Mouse (Mus musculus): Measurements from ENCODE around the gene Prss50. TPM values are rescaled to one million over a fixed set of nuclear protein-coding genes. Genes with fewer than 3 reads are reported as not detected.
"Not testable (repeated sequence)": the region's sequence is repeated elsewhere in the genome, so short reads cannot be mapped to it uniquely, and the experiment has no call there.

Prss50 gene
- 0.26 TPM in 1 of 2 replicates, not detected in the other for polyA plus RNA-seq (2016; fragmentation: Nextera tagmentation; extraction: Ambion mirVana)

DNA sequence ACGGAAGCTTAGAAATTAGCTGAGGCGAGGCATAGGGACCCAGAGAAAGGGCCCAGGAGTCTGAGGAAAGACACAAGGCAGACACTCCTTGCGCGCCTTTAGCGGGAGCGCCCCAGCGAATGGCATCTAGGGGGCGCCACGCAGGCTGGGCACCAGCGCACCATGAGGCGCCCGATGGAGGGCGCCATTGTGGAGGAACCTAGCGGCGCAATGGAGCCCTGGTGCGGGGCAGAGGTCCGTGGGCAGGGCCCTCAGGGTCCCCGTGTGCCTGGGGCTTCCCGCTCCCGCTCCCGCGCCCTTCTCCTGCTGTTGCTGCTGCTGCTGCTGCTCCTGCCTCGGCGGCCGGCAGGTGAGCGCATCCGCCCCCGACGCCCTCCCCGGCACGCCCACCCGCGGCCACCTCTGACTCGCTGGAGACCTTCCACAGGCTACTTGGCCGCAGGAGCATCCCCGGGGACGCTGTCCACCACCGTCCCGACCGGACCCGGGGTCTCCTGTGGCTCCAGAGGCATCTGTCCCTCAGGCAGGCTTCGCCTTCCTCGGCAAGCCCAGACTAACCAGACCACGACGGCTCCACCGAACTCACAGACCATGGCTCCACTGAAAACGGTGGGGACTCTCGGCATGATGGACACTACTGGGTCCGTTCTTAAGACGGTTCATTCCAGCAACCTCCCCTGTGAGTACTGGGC, at the start of gene Prss50:
Prss50 (plus strand) TSS at position 187 of the 692 bp plus-strand sequence.
- Histone ChIP-seq H3K4me1 (peaks cover 9% of the 10 kb centered on the region; the same call in 1 of the 2 replicates), H3K9me3 (replicated peaks) (no peaks in the 10 kb centered on the region), H3K4me2 (replicated peaks) (peak within 1 kb of the TSS; percentile 50), H3K9ac (no peak within 1 kb of the TSS), H3K27ac (no peak within 1 kb of the TSS), H3K36me3 (no peaks in the 10 kb centered on the region), H3K4me3 (peak within 1 kb of the TSS; percentile 23), H3K27me3 (peaks cover 31% of the 10 kb centered on the region)
- no peak for ATAC-seq (ENCODE audit: low FRiP score)
- WGBS: 13% methylated on average over 23 of the region's 50 CpGs

DNA sequence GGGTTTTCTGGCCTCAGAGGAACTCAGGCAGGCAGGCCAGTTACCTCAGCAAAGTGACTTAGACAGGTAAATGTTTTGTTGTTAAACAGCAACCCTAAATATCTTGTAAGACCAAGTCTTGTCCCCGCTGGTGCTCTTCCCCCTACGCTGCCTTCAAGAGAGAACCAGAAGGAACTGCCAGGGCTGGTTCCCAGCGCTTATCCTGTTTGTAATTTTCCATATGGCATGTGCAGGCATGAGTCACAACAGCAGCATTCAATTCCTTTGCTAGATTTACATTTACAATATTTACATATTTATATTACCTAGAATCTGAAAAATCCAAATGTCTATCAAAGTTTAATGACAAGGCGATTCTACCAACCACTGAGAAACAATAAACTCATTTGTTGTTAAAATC, 47.7 kb upstream of the Prss50 start:
- WGBS: 91% methylated on average over 4 of the region's 4 CpGs
- H3K4me1 ChIP-seq: no peaks in the 10 kb centered on the region
- no peak overlapping the region for H3K9ac ChIP-seq

DNA sequence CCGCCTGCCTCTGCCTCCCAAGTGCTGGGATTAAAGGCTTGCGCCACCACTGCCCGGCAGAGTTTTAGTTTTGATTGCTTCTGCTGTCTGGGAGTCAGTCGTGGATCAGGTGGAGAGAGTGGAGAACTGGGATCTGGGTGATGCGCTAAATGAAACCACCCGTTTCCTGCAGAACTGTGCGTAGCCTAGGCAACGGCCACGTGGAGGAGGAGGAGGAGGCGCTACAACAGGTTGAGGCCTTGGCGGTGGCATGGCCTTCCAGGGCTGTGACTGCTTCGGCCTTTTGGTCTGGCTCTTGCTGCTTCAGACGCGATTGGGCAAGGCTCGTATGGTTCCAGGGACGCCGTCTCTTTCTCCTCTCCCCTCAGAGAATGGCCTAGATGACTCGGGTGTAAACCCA, 44.0 kb upstream of the Prss50 start, which contains the start of gene Prss44:
Prss44 (plus strand) TSS at position 206 of the 400 bp plus-strand sequence.
- no peaks in the 10 kb centered on the region for H3K4me1 ChIP-seq
- no peaks in the 10 kb centered on the region for H3K9me3 ChIP-seq (replicated peaks)
- no peak within 1 kb of the TSS for H3K4me3 ChIP-seq
- H3K27ac ChIP-seq: no peak within 1 kb of the TSS
- H3K4me2 ChIP-seq (replicated peaks): no peak within 1 kb of the TSS
- H3K27me3 ChIP-seq: no peaks in the 10 kb centered on the region
- H3K9ac ChIP-seq: no peak within 1 kb of the TSS
- no peak for ATAC-seq (ENCODE audit: low FRiP score)
- no peaks in the 10 kb centered on the region for H3K36me3 ChIP-seq
- 55% methylated on average over 18 of the region's 18 CpGs for WGBS

More for the DNA sequence above, 47.7 kb upstream of the Prss50 start:
- Histone ChIP-seq H3K27me3 (no peaks in the 10 kb centered on the region), H3K4me2 (replicated peaks) (no peak overlapping the region), H3K4me3 (no peak overlapping the region), H3K36me3 (no peaks in the 10 kb centered on the region), H3K9me3 (replicated peaks) (no peaks in the 10 kb centered on the region), H3K27ac (no peak overlapping the region)
- ATAC-seq (ENCODE audit: low FRiP score): no peak

DNA sequence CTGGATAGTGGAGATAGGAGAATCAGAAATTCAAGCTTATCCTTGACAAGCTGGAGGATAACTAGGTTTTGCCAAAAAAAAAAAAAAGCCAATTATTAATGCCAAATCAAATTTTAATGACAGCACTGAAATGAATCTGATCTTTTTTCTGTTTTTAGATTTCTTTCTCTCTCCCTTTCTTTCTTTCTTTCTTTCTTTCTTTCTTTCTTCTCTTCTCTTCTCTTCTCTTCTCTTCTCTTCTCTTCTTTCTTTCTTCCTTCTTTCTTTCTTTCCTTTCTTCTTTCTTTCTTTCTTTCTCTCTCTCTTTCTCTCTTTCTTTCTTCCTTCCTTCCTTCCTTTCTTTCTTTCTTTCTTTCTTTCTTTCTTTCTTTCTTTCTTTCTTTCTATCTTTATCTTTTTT, 37.2 kb upstream of the Prss50 start:
- not testable (repeated sequence) for H3K4me1 ChIP-seq; H3K4me3 ChIP-seq; H3K9me3 ChIP-seq (replicated peaks); H3K27ac ChIP-seq; H3K36me3 ChIP-seq; ATAC-seq (ENCODE audit: low FRiP score); H3K27me3 ChIP-seq; H3K4me2 ChIP-seq (replicated peaks); H3K9ac ChIP-seq

DNA sequence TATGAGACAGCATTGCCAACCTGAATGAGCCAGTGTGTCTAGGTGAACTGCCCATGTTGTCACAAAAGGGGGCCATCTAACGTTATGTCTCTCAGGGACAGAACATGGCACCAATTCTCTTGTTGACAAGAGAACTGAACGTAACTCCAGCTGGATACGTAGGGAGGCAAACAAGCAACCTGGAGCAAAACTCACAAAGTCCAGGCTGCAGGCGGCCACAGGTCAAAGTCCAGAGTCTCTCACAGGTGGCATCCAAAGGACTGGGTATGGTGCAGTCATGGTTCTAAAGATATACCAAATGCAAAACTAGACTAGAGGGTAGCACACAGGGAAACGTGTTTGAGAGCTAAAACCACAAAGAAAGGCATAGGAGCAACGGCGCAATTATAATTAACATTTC, 36.3 kb upstream of the Prss50 start:
- no peaks in the 10 kb centered on the region for H3K36me3 ChIP-seq
- no peak overlapping the region for H3K27ac ChIP-seq
- 85% methylated on average over 7 of the region's 7 CpGs for WGBS
- H3K9ac ChIP-seq: no peak overlapping the region
- ATAC-seq (ENCODE audit: low FRiP score): no peak
- no peaks in the 10 kb centered on the region for H3K27me3 ChIP-seq
- no peak overlapping the region for H3K4me2 ChIP-seq (replicated peaks)
- H3K4me3 ChIP-seq: no peak overlapping the region
- H3K9me3 ChIP-seq (replicated peaks): no peaks in the 10 kb centered on the region
- H3K4me1 ChIP-seq: no peaks in the 10 kb centered on the region

DNA sequence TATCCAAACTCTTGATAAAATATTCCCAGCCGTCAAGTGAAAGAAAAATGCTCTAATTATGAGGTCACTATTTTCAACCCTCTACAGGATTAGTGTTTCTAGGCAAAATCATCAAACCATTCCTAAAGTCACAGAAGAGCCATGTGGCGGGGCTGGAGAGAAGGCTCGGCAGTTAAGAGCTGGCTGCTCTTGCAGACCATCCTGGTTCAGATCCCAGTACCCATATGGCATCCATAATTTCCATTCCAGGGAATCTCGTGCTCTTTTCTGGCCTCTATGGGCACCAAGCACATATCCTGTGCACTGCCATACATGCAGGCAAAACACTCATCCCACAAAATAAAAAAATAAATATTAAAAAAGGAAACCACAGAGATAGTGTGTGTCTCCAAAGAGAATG, 32.3 kb upstream of the Prss50 start:
- Histone ChIP-seq H3K4me1 (no peaks in the 10 kb centered on the region), H3K27me3 (no peaks in the 10 kb centered on the region), H3K9ac (no peak overlapping the region), H3K4me2 (replicated peaks) (no peak overlapping the region), H3K27ac (no peak overlapping the region), H3K36me3 (no peaks in the 10 kb centered on the region), H3K9me3 (replicated peaks) (no peaks in the 10 kb centered on the region), H3K4me3 (no peak overlapping the region)
- ATAC-seq (ENCODE audit: low FRiP score): no peak
- WGBS: 83% methylated on average over 4 of the region's 4 CpGs

DNA sequence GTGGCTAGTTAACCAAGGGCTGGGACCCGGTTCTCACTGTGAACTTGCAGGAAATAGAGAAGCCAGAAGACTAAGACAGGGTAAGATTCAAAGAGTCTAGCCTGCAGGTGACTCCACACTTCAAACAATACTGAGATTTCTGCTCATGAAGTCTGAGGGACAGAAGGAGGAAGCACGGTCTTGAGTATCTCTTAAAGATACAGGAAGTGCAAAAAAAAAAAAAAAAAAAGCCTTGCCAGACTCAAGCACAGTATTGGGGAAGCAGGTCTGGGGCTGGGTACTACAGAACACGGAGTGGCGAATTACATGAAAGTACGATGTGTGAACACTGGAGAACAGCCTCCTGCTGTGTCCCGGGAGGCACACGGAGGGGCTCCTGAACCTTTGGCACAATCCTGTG, 31.9 kb upstream of the Prss50 start:
- Histone ChIP-seq H3K9ac (no peak overlapping the region), H3K4me2 (replicated peaks) (no peak overlapping the region), H3K4me1 (no peaks in the 10 kb centered on the region), H3K4me3 (no peak overlapping the region), H3K36me3 (no peaks in the 10 kb centered on the region), H3K27me3 (no peaks in the 10 kb centered on the region), H3K9me3 (replicated peaks) (no peaks in the 10 kb centered on the region), H3K27ac (no peak overlapping the region)
- ATAC-seq (ENCODE audit: low FRiP score): no peak
- WGBS: 73% methylated on average over 7 of the region's 7 CpGs

DNA sequence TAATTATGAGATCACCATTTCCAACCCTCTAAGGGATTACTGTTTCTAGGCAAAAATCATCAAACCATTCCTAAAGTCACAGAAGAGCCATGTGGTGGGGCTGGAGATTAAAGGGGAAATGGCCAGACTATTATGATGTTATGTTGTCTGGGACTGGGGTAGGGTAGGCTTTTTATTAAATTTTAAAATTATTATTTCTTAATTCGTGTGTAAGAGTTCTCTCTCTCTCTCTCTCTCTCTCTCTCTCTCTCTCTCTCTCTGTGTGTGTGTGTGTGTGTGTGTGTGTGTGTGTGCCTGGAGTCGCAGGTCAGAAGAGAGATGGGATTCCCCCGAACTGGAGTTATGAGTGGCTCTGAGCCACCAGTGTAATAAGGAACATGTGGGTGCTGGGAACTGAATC, 31.4 kb upstream of the Prss50 start, which contains the start of gene Prss43:
Prss43 (plus strand) TSS at position 301 of the 400 bp plus-strand sequence.
- no peak within 1 kb of the TSS for H3K9ac ChIP-seq
- no peak within 1 kb of the TSS for H3K27ac ChIP-seq
- H3K27me3 ChIP-seq: no peaks in the 10 kb centered on the region
- H3K36me3 ChIP-seq: no peaks in the 10 kb centered on the region
- 88% methylated on average over 3 of the region's 3 CpGs for WGBS
- ATAC-seq (ENCODE audit: low FRiP score): no peak
- H3K9me3 ChIP-seq (replicated peaks): no peaks in the 10 kb centered on the region
- H3K4me3 ChIP-seq: no peak within 1 kb of the TSS
- no peak within 1 kb of the TSS for H3K4me2 ChIP-seq (replicated peaks)
- H3K4me1 ChIP-seq: no peaks in the 10 kb centered on the region

DNA sequence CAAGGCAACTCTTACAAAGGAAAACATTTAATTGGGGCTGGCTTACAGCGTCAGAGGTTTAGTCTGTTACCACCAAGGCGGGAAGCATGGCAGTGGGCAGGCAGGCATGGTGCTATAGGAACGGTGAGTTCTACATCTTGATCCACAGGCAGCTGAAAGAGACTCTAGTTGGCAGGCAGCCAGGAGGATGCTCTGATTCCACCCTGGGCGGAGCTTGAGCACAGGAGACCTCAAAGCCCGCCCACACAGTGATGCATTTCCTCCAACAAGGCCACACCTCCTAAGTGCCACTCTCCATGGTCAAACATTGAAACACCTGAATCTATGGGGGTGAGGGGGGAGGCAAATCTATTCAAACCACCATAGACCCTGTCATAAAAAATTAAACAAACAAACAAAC, 24.7 kb upstream of the Prss50 start:
- no peak overlapping the region for H3K4me3 ChIP-seq
- H3K4me2 ChIP-seq (replicated peaks): no peak overlapping the region
- 0 out of 2 replicates have a peak, but pooled peaks cover 5% of the 10 kb centered on the region for H3K4me1 ChIP-seq
- no peak overlapping the region for H3K9ac ChIP-seq
- 79% methylated on average over 5 of the region's 5 CpGs for WGBS
- H3K9me3 ChIP-seq (replicated peaks): no peaks in the 10 kb centered on the region
- H3K27me3 ChIP-seq: no peaks in the 10 kb centered on the region
- H3K36me3 ChIP-seq: no peaks in the 10 kb centered on the region
- H3K27ac ChIP-seq: no peak overlapping the region
- no peak for ATAC-seq (ENCODE audit: low FRiP score)

DNA sequence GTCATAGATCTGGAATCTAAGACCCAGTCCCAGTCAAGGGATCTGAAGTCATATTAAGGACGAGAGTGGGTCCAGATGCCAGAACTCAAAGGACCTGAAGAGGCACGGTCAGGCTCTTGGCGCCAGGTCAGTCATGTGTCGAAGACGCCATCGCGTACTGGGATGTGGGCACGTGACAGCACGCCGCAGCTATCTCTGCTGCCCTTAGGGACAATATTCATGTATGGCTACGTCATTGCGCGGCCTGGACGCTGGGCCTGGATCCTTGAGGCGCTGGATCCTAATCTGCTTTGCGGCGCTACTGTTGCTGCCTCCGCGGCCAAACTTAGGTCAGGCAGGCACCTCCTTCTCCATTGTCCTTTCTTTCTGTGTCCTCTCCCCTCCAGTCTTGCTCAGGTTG, 23.4 kb upstream of the Prss50 start, which contains the start of gene Prss45:
Prss45 (plus strand) TSS at position 178 of the 400 bp plus-strand sequence.
- ATAC-seq (ENCODE audit: low FRiP score): no peak
- Histone ChIP-seq H3K9me3 (replicated peaks) (no peaks in the 10 kb centered on the region), H3K27me3 (no peaks in the 10 kb centered on the region), H3K9ac (no peak within 1 kb of the TSS), H3K36me3 (no peaks in the 10 kb centered on the region), H3K4me2 (replicated peaks) (peak within 1 kb of the TSS; percentile 24; the same call in 1 of the 2 replicates), H3K4me3 (no peak within 1 kb of the TSS), H3K27ac (no peak within 1 kb of the TSS), H3K4me1 (0 out of 2 replicates have a peak, but pooled peaks cover 5% of the 10 kb centered on the region)
- 78% methylated on average over 19 of the region's 19 CpGs for WGBS

DNA sequence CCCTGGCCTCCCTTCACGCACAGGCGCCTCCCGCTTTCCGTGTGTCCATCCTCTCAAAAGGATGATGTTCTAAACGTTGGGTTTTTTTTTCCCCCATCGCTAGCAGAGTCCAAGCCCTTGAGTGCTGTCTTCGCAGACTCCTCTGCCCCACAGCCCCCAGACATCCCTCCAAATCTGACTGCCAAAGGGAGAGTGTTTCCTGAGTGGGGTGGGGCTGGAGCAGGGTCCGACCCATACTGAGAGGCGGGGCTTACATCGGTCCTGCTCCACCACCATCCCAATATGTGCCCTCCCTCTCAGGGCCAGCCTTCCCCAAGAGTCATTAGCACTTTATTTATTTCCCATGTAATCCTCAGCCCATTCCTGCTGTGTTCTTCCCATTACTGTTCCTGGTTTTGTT, 22.8 kb upstream of the Prss50 start:
- peak overlapping the region; percentile 24; the same call in 1 of the 2 replicates for H3K4me2 ChIP-seq (replicated peaks)
- no peaks in the 10 kb centered on the region for H3K9me3 ChIP-seq (replicated peaks)
- 0 out of 2 replicates have a peak, but pooled peaks cover 5% of the 10 kb centered on the region for H3K4me1 ChIP-seq
- 37% methylated on average over 10 of the region's 10 CpGs for WGBS
- H3K27ac ChIP-seq: no peak overlapping the region
- no peaks in the 10 kb centered on the region for H3K36me3 ChIP-seq
- H3K27me3 ChIP-seq: no peaks in the 10 kb centered on the region
- H3K9ac ChIP-seq: no peak overlapping the region
- ATAC-seq (ENCODE audit: low FRiP score): no peak
- H3K4me3 ChIP-seq: no peak overlapping the region

DNA sequence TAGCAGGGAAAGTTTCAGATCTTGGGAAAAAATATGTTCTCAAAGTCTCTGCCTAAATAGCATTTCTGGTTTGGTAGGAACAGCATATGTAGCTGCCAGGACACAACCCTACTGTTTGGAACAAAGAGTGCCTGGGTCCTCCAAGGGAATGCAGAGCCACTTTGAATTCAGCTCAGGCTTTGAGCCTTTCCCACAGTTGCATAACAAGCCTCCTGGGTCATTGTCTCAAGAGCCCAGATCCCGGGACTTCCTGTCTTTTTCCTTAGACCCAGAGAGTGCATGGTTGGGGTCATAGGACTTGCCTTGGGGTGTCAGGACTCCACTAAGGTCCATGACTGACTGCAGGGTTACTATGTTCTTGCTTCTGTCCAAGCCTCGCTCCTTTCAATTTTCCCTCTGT, 21.7 kb upstream of the Prss50 start:
- Histone ChIP-seq H3K27me3 (no peaks in the 10 kb centered on the region), H3K9me3 (replicated peaks) (no peaks in the 10 kb centered on the region), H3K27ac (no peak overlapping the region), H3K4me1 (0 out of 2 replicates have a peak, but pooled peaks cover 5% of the 10 kb centered on the region), H3K36me3 (no peaks in the 10 kb centered on the region), H3K9ac (no peak overlapping the region), H3K4me3 (no peak overlapping the region), H3K4me2 (replicated peaks) (no peak overlapping the region)
- no peak for ATAC-seq (ENCODE audit: low FRiP score)
- WGBS: 50% methylated on average over 2 of the region's 2 CpGs

DNA sequence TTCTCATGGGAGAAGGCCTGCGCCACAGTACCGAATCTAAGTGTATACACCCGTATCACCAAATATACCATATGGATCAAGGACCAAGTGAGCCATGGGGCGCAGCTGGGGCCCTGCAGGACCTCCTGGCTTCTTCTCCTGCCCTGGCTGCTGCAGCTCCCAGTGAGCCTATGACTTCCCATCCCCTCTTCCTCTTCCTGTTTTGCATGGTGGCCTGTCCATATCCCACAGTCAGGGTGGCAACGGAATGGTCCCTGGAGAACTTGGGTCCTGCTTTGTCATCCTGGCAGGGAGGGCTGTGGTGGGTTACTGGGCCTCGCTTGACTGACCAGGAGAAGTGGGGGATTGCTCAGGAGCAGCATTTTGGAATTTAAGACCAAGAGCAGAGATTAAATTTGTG, 16.9 kb upstream of the Prss50 start:
- no peaks in the 10 kb centered on the region for H3K9me3 ChIP-seq (replicated peaks)
- 72% methylated on average over 6 of the region's 6 CpGs for WGBS
- no peak overlapping the region for H3K27ac ChIP-seq
- H3K9ac ChIP-seq: no peak overlapping the region
- H3K36me3 ChIP-seq: no peaks in the 10 kb centered on the region
- H3K4me2 ChIP-seq (replicated peaks): no peak overlapping the region
- no peak for ATAC-seq (ENCODE audit: low FRiP score)
- 0 out of 2 replicates have a peak, but pooled peaks cover 3% of the 10 kb centered on the region for H3K4me1 ChIP-seq
- no peak overlapping the region for H3K4me3 ChIP-seq
- H3K27me3 ChIP-seq: no peaks in the 10 kb centered on the region
